Mouse (Mus musculus): ENCODE data around the gene Cox10.

Gene Cox10

GRCm38 (mm10) chr11:63914388-63914787, 164.9 kb downstream of the Cox10 start:
- DNase-seq (ENCODE audit: low read depth, low spot score): peak; percentile 53

- DNase-seq (ENCODE audit: low read depth, low spot score): no peak
Observed at GRCm38 (mm10) chr11:63913936-63914335, 165.3 kb downstream of the Cox10 start.
